Mouse (Mus musculus) lung, postnatal 0 days (tissue): ENCODE measurements around the gene Serac1.

ENCODE experiments used
- CTCF ChIP-seq: IDR thresholded peaks from 2 replicates; pipeline ENCODE4 v1.5.1; 2016; ENCODE audit warnings: antibody characterized with exemption, mild to moderate bottlenecking
- EP300 ChIP-seq: IDR thresholded peaks from 2 replicates; pipeline ENCODE4 v1.6.1; 2016; ENCODE audit warnings: antibody characterized with exemption, mild to moderate bottlenecking, control low read depth

GRCm38 (mm10) chr17:6009606-6010005 lies 69.9 kb downstream of the Serac1 start:
- TF ChIP-seq CTCF (no peak), EP300 (no peak)
